Mouse (Mus musculus) limb, embryonic 14.5 days (tissue): ENCODE results near the gene Tmem270. TPM values are rescaled to one million over a fixed set of nuclear protein-coding genes. Genes with fewer than 3 reads are reported as not detected.

Experiments used
- ATAC-seq: fragments of 200-750 bp; cut with Nextera tagmentation; 2 replicates; pipeline ENCODE4 v1.8.0; 2017; ENCODE audit warnings: low read depth, moderate number of reproducible peaks, moderate TSS enrichment; ENCODE audit not compliant: low FRiP score
- DNase-seq: peaks from one replicate; pipeline ENCODE4 v3.0.0-alpha.2; 2015; ENCODE audit warnings: low spot score
- H3K27ac ChIP-seq: fragments of 300-500 bp; sonication (generic); replicated peaks from 2 replicates; pipeline ENCODE4 v1.5.1; 2014; ENCODE audit warnings: low read depth, mild to moderate bottlenecking, low read length, moderate library complexity, mixed read lengths
- H3K27me3 ChIP-seq: fragments of 300-500 bp; sonication (generic); 2 replicates; pipeline ENCODE4 v1.6.1; 2014; ENCODE audit warnings: low read length, mixed read lengths; ENCODE audit not compliant: control insufficient read depth, insufficient read depth
- H3K36me3 ChIP-seq: fragments of 300-500 bp; sonication (generic); 2 replicates; pipeline ENCODE4 v1.6.1; 2014; ENCODE audit warnings: mild to moderate bottlenecking, low read length, moderate library complexity, mixed read lengths; ENCODE audit not compliant: control insufficient read depth, insufficient read depth
- H3K4me1 ChIP-seq: fragments of 300-500 bp; sonication (generic); 2 replicates; pipeline ENCODE4 v1.6.1; 2014; ENCODE audit warnings: antibody characterized with exemption, low read length, mixed read lengths; ENCODE audit not compliant: control insufficient read depth, insufficient read depth
- H3K4me2 ChIP-seq: fragments of 300-500 bp; sonication (generic); replicated peaks from 2 replicates; pipeline ENCODE4 v1.6.1; 2014; ENCODE audit warnings: low read depth, mild to moderate bottlenecking, low read length, moderate library complexity; ENCODE audit not compliant: severe bottlenecking
- H3K4me3 ChIP-seq: fragments of 300-500 bp; sonication (generic); replicated peaks from 2 replicates; pipeline ENCODE4 v1.5.1; 2014; ENCODE audit warnings: low read length
- H3K9ac ChIP-seq: fragments of 300-500 bp; sonication (generic); 2 replicates; pipeline ENCODE4 v1.6.1; 2014; ENCODE audit warnings: mild to moderate bottlenecking, low read depth, low read length, moderate library complexity; ENCODE audit not compliant: severe bottlenecking
- H3K9me3 ChIP-seq: fragments of 300-500 bp; sonication (generic); 2 replicates; pipeline ENCODE4 v1.6.1; 2016; ENCODE audit warnings: low read length; ENCODE audit not compliant: control insufficient read depth
- POLR2A ChIP-seq: fragments of 200-500 bp; IDR thresholded peaks from 2 replicates; pipeline ENCODE4 v1.8.0; 2012; ENCODE audit warnings: inconsistent platforms, mild to moderate bottlenecking, moderate library complexity, borderline replicate concordance; ENCODE audit not compliant: insufficient read depth, insufficient read length; ENCODE audit errors: extremely low read depth
- WGBS: fragments of 180-500 bp; shearing (Covaris S2); extraction: QIAGEN DNeasy Blood & Tissue Kit; methylation state at CpG from one replicate; pipeline ENCODE4 v1.1.7; 2014; 5-methylcytosine and 5-hydroxymethylcytosine counted together
- polyA plus RNA-seq, 2 experiments: library from polyadenylated mRNA; depleted of rRNA in 1 of 2; stranded (reverse) in 1 of 2; unstranded in 1 of 2; fragments of >200 nt; fragmentation: Nextera tagmentation in 1 of 2; extraction: Ambion mirVana in 1 of 2; gene quantifications; 2 replicates each; pipeline versions ENCODE4 v1.2.1 to v1.2.3; 2012 to 2014

Gene Tmem270
- polyA plus RNA-seq, 2 experiments, result not detected

GRCm38 (mm10) chr5:134907135-134907534 lies 602 bp upstream of the Tmem270 start:
- Histone ChIP-seq H3K27me3 (no peaks in the 10 kb centered on the region), H3K36me3 (no peaks in the 10 kb centered on the region), H3K9ac (no peak overlapping the region), H3K27ac (no peak overlapping the region), H3K4me3 (no peak overlapping the region), H3K9me3 (no peaks in the 10 kb centered on the region), H3K4me1 (no peaks in the 10 kb centered on the region), H3K4me2 (no peak overlapping the region)
- no peak for TF ChIP-seq POLR2A
- DNase-seq, result peak; percentile 76
- ATAC-seq, result peak; percentile 73
- 1% methylated on average over 13 of the region's 13 CpGs for WGBS

DNA sequence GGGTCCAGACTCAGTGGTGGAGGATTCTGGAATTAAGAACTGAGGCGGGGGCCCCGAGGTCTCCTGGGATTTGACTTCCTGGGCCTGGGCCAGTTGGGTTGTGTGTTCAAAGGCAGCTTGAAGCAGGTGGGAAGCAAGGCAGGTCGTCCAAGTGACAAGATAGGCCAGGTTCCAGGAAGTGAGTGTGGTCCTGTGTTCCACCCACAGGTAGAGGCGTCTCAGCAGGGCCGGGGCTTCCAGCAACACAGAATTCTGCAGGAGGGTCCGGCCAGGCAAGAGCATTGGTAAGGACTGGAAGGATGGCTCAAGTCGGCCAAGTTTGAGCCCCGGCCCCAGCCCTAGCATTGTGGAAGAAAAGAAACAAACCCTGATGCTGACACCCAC lies 4.9 kb downstream of the Tmem270 start:
- no peaks in the 10 kb centered on the region for H3K9me3 ChIP-seq
- no peak for DNase-seq
- no peak overlapping the region; the same call in 1 of the 2 replicates for H3K27ac ChIP-seq
- no peak overlapping the region for H3K4me3 ChIP-seq
- ATAC-seq, result no peak
- H3K36me3 ChIP-seq, result no peaks in the 10 kb centered on the region
- TF ChIP-seq POLR2A, result no peak
- 79% methylated on average over 8 of the region's 8 CpGs for whole genome bisulfite sequencing
- H3K4me1 ChIP-seq, result peaks cover 17% of the 10 kb centered on the region
- no peak overlapping the region for H3K4me2 ChIP-seq
- no peaks in the 10 kb centered on the region for H3K27me3 ChIP-seq
- H3K9ac ChIP-seq, result no peak overlapping the region

DNA sequence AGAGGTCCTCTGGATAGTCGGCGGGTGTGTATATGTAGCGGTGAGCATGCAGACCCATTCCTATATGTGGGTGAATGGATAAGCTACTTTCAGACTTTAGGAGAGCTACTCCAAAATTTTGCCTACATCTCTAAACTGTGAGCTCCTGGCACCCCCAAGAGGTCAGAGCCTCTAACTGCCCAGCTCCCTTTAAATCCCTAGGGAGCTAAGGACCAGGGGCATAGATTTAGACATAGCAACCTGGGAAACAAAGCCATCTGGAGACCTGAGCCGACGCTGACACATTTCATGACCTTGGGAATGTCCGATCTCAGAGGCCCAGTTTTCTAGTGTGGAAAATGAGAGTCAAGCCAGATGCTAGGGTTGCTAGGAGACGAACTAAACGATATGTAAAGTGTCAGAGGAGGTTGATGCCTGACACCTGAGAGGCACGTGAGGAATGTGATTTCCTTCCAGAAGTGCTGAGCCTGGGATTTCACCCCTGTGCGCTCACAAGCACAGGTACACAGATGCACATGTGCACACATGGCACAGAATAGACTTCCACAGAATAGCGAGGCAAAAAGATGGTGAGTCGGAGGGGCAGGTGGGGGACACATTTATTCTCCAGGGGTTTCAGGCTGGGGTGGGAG lies 5.4 kb downstream of the Tmem270 start:
- DNase-seq (peak; percentile 72), ATAC-seq (peak; percentile 84)
- H3K4me3 ChIP-seq, result no peak overlapping the region
- WGBS, result 24% methylated on average over 12 of the region's 12 CpGs
- no peak overlapping the region for H3K27ac ChIP-seq
- no peak overlapping the region for H3K4me2 ChIP-seq
- H3K9me3 ChIP-seq, result no peaks in the 10 kb centered on the region
- no peaks in the 10 kb centered on the region for H3K36me3 ChIP-seq
- no peak for TF ChIP-seq POLR2A
- no peaks in the 10 kb centered on the region for H3K27me3 ChIP-seq
- H3K4me1 ChIP-seq, result peaks cover 17% of the 10 kb centered on the region
- H3K9ac ChIP-seq, result no peak overlapping the region

DNA sequence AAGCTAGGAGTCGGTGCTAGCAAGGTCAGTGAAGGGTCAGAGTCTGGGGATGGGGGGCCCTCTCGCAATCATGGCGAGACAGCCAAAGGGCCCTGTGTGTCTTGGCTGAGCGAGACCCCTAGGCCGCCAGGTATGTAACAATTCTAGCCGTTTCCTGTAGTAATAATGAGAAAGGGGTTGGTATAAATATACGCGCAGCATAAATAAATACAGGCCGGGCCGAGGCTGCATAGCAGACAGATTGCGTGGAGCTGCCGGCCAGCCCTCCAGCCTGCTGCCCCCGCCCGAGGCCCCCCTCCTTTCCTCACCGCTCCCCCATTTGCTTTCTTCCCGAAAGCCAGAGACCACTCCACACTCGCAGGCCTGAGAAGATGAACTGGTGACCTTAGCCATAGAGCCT lies 8.9 kb downstream of the Tmem270 start:
- Histone ChIP-seq H3K9ac (no peak overlapping the region), H3K4me1 (peaks cover 29% of the 10 kb centered on the region), H3K36me3 (no peaks in the 10 kb centered on the region), H3K4me2 (no peak overlapping the region), H3K27ac (no peak overlapping the region), H3K27me3 (no peaks in the 10 kb centered on the region), H3K4me3 (no peak overlapping the region), H3K9me3 (no peaks in the 10 kb centered on the region)
- ATAC-seq (no peak), DNase-seq (no peak)
- 49% methylated on average over 17 of the region's 17 CpGs for WGBS
- no peak for TF ChIP-seq POLR2A

GRCm38 (mm10) chr5:134896965-134897364 lies 9.6 kb downstream of the Tmem270 start:
- H3K4me1 ChIP-seq, result peaks cover 29% of the 10 kb centered on the region
- TF ChIP-seq POLR2A, result no peak
- H3K4me3 ChIP-seq, result no peak overlapping the region
- H3K4me2 ChIP-seq, result no peak overlapping the region
- H3K9me3 ChIP-seq, result no peaks in the 10 kb centered on the region
- DNase-seq (no peak), ATAC-seq (no peak)
- H3K36me3 ChIP-seq, result no peaks in the 10 kb centered on the region
- 65% methylated on average over 7 of the region's 8 CpGs for WGBS
- no peak overlapping the region for H3K27ac ChIP-seq
- H3K27me3 ChIP-seq, result no peaks in the 10 kb centered on the region
- H3K9ac ChIP-seq, result no peak overlapping the region

DNA sequence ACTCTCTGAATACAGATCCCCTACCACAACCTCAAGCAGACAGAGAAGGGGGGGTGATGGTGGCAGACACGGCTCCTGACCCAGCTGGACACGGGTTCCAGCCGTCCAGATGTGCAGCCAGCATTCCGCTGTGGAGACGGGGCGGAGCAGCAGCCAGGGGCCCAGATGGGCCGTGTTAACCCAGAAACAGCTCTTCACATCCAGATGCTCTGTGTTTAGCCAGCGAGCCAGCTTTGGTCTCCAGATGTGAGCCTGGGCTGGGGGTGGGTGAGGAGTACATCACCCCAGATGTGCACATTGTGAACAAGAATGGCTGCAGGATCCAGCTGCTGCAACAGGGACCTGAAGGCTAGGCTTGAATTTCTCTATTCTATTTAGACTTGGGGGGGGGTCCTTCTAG lies 11.2 kb downstream of the Tmem270 start:
- peak overlapping the region; percentile 43 for H3K27ac ChIP-seq
- H3K9me3 ChIP-seq, result no peaks in the 10 kb centered on the region
- H3K4me3 ChIP-seq, result no peak overlapping the region
- H3K4me2 ChIP-seq, result no peak overlapping the region
- no peaks in the 10 kb centered on the region for H3K27me3 ChIP-seq
- H3K4me1 ChIP-seq, result peaks cover 22% of the 10 kb centered on the region
- no peak overlapping the region for H3K9ac ChIP-seq
- DNase-seq (peak; percentile 83), ATAC-seq (peak; percentile 78)
- 7% methylated on average over 8 of the region's 8 CpGs for WGBS
- no peaks in the 10 kb centered on the region for H3K36me3 ChIP-seq
- no peak for TF ChIP-seq POLR2A
